Mouse (Mus musculus): Measurements from ENCODE around the gene Mllt11.

Gene Mllt11

DNA sequence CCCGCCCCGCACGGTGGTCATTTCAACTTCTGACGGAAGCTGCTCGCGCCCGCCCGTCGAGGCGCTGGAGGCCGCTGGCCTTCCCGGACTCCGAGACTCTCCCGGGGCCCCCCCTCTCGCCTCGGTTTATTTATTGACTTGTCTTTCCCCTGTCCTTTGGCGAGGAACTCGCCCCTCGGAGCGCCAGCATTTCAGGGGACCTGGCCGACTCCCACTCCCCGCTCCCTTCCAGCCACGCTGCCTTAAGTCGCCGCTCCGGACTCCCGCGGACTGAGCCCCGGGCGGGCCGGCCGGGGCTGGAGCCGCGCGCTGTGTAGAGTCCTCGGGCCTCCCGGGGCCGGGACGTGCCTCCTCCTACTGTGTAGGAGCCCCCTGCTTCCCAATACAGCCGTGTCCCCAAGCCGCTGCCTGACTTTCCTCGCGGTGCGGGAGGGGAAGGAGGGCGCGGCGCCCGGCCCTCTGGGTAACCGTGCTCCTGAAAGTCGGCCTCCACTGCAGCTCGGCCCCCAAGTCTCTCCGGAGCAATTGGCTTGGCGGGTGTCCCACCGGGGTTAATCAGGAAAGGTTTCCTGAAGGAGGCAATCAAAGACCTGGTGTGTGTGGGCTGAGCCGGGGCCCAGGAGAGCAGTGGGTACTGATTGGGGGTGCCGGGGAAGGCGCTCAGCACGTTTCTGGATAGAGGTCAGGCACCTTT is 58.6 kb downstream of the Mllt11 start:
- DNase-seq (ENCODE audit: low spot score): no peak

DNA sequence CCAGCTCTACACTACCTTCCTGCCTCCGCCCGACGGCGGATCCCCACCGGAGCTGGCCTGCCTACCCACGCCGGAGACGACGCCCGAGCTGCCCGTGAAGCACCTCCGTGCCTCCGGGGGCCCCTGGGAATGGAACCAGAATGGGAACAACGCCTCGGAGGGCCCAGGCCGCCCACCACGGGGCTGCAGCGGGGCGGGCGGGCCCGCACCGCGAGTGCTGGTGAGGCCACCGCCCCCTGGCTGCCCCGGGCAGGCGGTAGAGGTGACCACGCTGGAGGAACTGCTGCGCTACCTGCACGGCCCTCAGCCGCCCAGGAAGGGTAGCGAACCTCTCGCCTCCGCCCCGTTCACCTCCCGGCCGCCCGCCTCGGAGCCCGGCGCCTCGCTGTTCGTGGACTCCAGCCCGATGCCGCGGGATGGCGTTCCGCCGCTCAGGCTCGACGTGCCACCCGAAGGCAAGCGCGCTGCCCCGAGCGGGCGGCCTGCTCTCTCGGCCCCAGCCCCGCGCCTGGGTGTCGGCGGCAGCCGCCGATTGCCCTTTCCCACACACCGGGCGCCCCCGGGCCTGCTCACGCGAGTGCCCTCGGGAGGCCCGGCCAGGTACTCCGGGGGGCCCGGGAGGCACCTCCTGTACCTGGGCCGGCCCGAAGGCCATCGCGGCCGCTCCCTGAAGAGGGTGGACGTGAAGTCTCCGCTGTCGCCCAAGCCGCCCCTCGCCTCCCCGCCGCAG is 59.3 kb downstream of the Mllt11 start:
- no peak for DNase-seq (ENCODE audit: low spot score)

DNA sequence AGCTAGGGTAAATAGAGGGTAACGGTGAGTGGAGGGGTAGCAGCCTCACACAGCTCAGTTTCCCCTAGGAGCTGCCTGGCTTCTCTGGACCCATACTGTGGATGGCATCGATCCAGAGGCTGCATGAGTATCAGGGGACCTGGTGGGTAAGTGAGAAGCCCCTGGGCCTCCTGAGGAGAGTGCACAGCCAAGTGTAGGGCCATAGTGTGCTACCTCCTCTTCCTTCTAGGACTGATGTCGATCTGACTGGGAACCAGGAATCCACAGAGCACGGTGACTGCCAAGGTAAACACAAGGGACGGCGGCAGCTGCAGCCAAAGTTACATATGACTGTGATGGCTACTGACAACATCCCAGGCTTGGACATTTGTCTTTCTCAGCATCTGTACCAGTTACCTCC is 60.9 kb downstream of the Mllt11 start:
- DNase-seq (ENCODE audit: low spot score): no peak

- DNase-seq (ENCODE audit: low spot score): no peak
Observed at GRCm38 (mm10) chr3:95169996-95170395, 62.0 kb downstream of the Mllt11 start.

Data from lung, postnatal 25 days (tissue).